Mouse (Mus musculus) monocyte, adult 2 months (primary cell): ENCODE measurements around the gene Gm31571.
"Not testable (repeated sequence)": the region's sequence is repeated elsewhere in the genome, so short reads cannot be mapped to it uniquely, and the experiment has no call there.

Experiments used
- DNase-seq, 2 experiments: peaks; one replicate each; pipeline ENCODE4 v3.0.0; 2022; ENCODE audit warnings: low spot score in 2 of 2, low read depth in 1 of 2

Gene Gm31571

GRCm38 (mm10) chrY:22051253-22051652, at the start of gene Gm31571:
Gene Gm31571, minus strand, starts transcription at chrY:22051353.
- not testable (repeated sequence) for DNase-seq
